Mouse (Mus musculus): ENCODE measurements around the gene Pih1h3b.

- TF ChIP-seq CTCF (IDR thresholded peaks at IDR 0.05; ENCODE audit: extremely low read depth, insufficient read depth, insufficient read length, insufficient replicate concordance) (no peak), POLR2A (IDR thresholded peaks at IDR 0.05; ENCODE audit: low read depth, low read length) (no peak)
These were observed 31.4 kb downstream of the Pih1h3b start for GRCm38 (mm10) chrX:140094066-140094465.

Data from spleen, adult 2 months (tissue).